Mouse (Mus musculus): ENCODE measurements around the gene Dsn1. TPM values are rescaled to one million over a fixed set of nuclear protein-coding genes. Genes with fewer than 3 reads are reported as not detected.

Dsn1 gene
- total RNA-seq, 2 experiments from 2014 or later, result 5.2 to 5.5 TPM

DNA sequence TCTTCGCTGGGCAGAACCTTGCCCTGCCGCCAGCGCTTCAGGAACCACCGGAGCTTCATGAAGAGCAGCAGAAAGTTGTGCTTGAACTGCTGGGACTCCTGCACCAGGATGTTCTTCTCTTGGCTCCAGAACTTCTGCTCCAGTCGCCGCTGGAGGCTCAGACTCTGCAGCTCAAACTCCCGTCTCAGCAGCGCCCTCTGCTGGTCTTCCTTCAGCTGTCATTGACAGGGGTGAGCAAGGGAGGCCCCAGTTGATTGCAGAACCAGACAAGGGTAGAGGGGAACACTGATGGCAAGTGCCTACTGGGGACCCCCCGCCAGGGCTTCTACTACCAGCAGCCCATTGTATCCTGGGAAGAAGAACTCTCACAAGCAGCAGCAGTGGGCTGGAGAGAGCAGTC, 23.9 kb upstream of the Dsn1 start:
- peak; percentile 78 to 90 for DNase-seq (ENCODE audit: low spot score in 2 of 2)
- intact Hi-C loops (cut with DNase I), result loop anchor here (5.0 kb wide), 1 partner anchor 66 kb away; no protein-coding TSS in a partner anchor

DNA sequence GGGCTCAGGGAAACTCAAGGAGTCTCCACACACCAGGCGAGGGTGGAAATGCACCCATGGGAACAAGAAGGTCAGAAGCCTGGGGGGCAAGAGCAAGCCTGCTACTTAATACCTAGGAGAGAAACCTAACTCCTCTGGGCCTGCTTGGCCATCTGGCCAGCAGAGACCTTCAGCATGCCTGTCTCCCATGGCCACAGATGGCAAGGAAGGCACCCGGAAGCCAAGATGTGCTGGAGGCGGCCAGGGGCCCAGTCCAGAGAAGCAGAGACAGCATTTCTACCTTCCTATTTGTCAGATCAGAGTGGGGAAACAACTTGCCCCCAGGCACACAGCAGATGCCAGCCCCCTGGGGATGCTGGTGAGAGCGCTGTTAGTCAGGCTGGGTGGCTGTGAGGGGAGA, 21.3 kb upstream of the Dsn1 start:
- no peak for DNase-seq (ENCODE audit: low spot score in 2 of 2)
- intact Hi-C loops (cut with DNase I), result no loop called here

DNA sequence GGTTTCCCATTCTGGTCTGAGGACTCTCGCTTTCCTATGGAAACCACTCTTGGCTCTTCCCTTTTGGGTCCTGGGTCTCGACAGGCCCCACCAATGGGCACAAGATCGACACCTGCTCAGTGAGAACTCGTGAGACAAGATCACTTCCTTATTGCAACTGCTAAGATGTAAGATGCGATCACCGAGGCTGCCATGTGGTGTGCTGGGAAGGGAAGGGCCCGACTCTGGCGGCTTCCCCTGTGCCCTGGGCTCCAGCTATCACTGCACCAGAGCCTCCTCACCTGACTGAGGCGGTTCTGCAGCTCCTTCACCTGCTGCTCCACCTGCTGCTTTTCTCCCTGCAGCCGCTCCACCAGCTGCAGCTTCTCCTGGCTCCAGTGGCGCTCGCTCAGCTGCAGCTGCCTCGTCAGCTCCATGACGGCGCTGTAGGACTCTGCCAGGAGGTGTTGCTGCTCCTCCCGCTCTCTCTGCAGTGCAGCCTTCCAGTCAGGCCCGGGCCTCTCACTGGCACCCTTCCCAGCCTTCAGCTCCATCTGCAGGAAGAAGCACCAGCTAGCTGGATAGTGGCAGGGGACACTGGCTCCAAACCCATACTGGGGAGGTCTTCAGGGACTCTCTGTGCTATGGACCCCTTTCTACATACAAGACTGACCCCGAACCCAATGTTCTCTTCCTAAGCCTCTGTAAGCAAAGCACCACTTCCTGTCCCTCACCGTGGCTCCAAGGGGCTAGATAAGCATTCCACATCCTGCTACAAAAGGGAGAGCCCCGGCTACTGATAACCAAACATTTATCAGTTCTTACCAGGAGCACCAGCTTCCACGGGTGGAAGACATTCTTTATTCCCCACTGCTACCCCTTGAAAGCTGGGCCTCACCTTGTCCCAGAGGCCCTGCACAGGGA, 20.4 kb upstream of the Dsn1 start:
- intact Hi-C loops (cut with DNase I), result no loop called here
- peak; percentile 64 to 66 for DNase-seq (ENCODE audit: low spot score in 2 of 2)

DNA sequence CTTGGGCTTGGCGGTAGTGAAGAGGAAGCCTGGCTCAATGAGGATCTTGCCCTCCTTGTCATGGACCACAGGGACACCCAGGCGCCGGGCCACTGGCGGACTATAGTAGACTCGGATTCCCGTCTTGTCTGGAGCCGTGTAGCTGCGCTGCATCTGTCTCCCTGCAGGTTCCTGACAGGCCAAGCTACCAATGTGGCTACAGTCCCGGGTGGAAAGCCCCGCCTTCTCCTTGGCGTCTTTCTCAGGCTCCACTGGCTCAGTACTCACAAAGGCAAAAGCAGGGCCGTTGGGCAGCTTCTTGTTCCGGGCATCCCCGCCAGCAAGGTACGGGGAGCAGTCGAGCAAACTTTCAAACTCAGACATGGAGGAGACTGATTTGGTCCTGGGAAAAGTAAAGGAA, 14.2 kb upstream of the Dsn1 start:
- no peak for DNase-seq (ENCODE audit: low spot score in 2 of 2)
- intact Hi-C loops (cut with DNase I), result no loop called here

DNA sequence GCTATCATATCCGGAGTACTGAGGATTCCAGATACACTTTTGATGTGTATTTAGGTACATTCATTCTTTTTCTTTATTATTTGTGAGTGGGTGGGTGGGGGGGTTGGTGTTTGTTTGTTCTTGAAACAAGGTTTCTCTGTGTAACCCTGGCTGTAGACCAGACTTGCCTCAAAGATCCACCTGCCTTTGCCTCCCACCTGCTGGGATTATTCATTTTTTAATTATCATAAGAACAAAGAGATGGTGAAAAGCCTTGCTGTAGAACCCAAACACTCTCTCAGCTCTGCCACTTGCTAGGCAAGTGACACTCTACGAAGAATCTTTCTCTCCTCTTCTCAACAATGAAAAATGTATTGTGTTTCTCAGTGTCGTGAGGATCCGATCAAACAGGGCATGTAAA, 12.3 kb upstream of the Dsn1 start:
- no peak for DNase-seq (ENCODE audit: low spot score in 2 of 2)
- intact Hi-C loops (cut with DNase I), result no loop called here

DNA sequence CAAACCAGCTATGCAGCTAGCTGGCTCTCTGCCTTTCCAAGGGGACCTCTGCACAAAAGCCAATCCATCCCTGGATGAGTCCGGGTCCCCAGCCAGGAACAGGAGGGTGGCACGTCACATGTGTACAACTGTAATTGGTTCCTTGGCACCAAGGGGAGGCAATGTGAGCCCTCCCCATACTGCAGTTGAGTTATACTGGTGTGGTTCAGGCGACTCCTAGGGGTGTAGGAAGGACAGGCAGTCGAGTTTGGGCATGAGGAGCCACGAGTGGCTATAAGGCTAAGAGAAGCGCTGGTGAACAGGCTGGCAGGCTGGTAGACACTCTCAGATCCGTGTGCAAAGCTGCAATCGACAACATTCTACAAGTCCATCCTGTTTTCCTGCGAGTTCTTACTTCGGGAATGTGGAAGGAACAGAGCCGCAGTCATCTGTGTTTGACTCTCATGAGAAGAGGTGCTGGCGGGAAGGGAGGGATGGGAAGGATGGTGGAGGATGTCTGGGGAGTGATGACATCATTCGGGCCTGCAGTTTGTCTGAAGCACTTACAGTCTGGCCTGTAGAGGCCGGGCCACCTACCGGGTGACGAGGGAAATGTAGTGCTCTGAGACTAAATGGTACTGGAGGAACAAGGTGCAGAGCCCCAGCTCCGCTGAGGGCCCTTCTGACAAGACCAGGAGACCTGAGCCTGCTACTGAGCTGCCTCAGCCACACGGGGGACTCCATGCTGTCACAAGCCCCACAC, 9.7 kb upstream of the Dsn1 start:
- intact Hi-C loops (cut with DNase I), result no loop called here
- DNase-seq (ENCODE audit: low spot score in 2 of 2), result no peak

DNA sequence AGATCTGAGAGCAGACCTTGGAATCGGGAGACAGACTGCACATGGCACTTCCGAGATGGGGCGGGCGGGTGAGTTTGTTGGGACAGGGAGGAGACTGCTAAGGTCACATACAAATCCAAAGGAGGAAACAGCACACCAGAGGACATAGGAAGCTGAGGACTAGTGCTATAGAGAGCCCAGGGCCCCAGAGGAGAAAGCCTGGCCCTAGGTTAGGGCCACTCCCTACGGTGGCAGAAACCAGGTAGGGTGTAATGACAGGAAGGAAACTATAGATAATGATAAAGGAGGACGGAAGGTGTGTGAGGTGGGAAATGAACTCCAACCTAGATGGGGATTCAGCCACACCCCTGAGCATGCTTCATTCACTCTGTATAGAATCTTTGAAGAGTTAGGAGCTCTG, 5.4 kb upstream of the Dsn1 start:
- no peak for DNase-seq (ENCODE audit: low spot score in 2 of 2)
- intact Hi-C loops (cut with DNase I), result no loop called here

DNA sequence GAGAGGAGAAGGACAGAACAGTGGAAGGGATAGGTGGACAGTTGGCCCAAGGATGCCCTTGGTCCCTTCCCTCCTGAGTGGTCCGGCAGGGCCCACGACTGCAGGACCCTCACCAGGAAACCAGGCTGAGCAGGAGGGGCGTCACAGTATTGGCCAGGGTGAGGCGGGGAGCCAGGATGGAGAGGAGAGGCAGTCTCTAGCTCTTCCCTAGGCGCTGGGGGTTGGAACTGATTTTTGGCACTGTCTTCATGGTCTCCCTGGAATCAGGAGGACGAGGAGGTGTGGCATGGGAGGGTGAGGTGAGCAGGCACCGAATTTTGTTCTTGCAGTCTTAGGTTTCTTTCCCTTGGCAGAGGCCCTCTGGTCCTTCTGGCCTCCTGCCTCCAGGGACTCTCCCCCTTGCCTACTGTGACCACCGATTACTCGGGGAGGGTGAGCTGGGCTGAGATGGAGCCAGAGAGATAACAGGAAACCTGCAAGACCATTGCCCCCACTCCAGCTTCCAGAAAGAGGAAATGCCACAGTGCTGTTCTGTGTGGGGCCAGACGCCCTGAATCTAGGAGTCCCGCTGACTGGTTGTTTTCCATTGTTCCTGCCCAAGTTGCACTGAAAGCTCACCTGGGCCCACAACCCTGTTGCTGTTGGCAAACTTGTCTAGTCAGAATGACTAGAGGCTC, 3.8 kb upstream of the Dsn1 start:
- no peak for DNase-seq (ENCODE audit: low spot score in 2 of 2)

DNA sequence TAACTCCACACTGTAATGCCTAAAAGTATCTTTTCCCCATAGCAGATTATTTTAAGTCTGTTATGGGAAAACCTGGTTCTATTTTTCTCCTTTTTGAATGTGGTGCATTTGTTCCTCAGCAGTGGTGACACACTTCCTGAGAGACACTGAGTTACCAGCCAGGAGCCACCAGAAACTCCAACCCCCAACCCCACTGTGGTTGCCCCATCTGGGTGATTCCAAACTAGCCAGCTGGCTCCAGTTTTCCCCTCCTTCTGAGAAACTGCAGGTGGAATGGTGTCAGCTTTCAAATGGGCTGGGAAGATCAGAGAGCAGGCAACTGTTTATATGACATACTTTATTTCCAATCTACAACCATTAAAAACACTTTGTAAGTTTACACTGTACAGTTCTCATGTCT, 3.2 kb upstream of the Dsn1 start:
- DNase-seq (ENCODE audit: low spot score in 2 of 2), result peak in 1 of 2 experiments; percentile 34
- intact Hi-C loops (cut with DNase I), result no loop called here

More for the DNA sequence above, 3.8 kb upstream of the Dsn1 start:
- intact Hi-C loops (cut with DNase I), result no loop called here

DNA sequence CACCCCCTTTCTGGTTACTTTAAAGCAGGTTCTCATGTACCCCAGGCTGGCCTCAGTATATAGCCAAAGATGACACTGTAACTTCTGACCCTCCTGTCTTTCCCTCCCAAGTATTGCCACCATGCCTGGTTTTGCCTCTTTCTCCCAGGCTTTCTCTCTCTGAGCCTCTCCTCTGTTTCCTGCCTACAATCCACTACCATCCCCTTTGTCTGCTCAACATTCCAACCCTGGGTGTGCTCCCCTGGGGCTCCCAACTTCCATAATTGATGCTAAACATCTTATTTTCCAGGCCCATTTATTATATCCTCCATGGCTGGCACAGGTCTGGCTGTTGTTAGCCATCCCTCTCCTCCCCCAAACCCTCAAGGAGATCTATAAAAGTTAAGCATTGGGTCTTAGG, 1.6 kb upstream of the Dsn1 start:
- no peak for DNase-seq (ENCODE audit: low spot score in 2 of 2)
- intact Hi-C loops (cut with DNase I), result loop anchor here (10.0 kb wide), 1 partner anchor 204 kb away; no protein-coding TSS in a partner anchor

DNA sequence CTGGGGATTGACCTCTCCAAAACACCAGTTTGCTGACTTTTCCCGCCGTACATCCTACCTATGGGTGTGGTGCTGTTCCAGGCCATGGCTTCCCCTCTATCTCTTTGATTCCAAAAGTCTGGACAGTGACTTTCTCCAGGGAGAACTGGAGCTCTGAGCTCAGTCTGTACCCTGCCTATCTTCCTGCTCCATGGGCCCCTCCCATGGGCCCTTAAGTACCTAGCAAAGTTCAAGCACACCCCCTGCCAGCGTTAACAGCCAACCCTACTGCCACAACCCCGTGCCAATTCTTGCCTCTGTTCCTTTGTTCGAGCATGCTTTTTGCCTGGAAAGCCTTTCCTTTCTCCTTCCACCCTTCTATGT, 261 bp upstream of the Dsn1 start:
- intact Hi-C loops (cut with DNase I), result loop anchor here (10.0 kb wide), 1 partner anchor 202 kb away; no protein-coding TSS in a partner anchor
- DNase-seq (ENCODE audit: low spot score in 2 of 2), result no peak

DNA sequence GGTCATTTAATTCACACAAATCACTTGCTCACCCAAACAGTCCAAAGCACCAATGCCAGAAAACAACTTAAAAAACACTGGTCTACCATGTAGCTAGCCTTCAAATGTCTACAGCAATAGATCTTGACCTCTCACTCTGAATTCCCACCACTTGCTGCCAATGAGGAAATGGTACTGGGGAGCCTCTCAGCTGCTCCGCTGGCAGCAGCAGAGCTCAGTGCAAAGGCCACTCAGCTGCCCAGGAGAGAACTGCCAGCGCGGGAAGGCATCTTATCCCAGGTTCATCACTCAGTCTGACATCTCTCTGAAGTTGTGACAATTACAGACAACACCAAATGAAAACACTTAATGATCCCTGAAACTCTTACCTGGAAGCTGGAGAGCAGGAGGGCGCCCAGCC, 4.6 kb downstream of the Dsn1 start:
- intact Hi-C loops (cut with DNase I), result loop anchor here (10.0 kb wide), 1 partner anchor 198 kb away; no protein-coding TSS in a partner anchor
- DNase-seq (ENCODE audit: low spot score in 2 of 2), result no peak

DNA sequence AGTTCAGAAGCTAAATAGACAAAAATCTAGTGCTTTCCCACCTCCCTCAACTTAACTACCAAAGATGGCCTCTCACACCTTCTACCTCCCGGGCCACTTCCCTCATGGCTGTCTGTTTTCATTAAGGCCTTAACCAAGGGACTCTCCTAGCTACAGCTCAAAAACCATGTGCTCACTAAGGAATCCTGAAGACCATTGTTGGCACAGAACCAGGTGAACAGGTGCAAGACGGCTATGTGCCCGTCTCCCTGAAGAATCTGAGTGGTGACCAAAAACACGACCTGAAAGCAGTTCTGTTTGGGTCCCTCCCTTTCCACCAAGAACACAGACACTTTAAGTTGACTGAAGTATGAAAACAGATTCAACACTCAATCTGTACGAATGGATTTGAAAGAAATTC, 8.7 kb downstream of the Dsn1 start:
- DNase-seq (ENCODE audit: low spot score in 2 of 2), result no peak
- intact Hi-C loops (cut with DNase I), result no loop called here

DNA sequence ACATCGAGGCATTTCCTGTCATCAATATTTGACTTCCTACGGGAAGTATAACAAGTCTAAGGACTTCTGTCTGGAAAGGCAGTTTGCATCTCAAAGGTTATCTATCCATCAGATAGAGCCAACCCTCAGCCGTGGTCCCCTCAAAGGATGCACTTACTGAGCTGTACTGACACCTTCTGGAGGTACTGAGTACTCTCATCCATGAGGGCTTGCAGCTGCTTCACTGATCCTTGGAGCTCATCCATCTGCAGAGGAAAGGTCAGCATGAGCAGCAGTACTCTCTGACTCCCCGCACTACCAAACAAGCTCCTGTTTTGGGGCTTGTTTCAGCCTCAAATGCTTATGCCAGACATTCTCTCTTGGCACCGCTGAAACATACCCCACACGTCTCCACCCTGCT, 10.4 kb downstream of the Dsn1 start:
- DNase-seq (ENCODE audit: low spot score in 2 of 2), result peak; percentile 64 to 72
- intact Hi-C loops (cut with DNase I), result no loop called here

DNA sequence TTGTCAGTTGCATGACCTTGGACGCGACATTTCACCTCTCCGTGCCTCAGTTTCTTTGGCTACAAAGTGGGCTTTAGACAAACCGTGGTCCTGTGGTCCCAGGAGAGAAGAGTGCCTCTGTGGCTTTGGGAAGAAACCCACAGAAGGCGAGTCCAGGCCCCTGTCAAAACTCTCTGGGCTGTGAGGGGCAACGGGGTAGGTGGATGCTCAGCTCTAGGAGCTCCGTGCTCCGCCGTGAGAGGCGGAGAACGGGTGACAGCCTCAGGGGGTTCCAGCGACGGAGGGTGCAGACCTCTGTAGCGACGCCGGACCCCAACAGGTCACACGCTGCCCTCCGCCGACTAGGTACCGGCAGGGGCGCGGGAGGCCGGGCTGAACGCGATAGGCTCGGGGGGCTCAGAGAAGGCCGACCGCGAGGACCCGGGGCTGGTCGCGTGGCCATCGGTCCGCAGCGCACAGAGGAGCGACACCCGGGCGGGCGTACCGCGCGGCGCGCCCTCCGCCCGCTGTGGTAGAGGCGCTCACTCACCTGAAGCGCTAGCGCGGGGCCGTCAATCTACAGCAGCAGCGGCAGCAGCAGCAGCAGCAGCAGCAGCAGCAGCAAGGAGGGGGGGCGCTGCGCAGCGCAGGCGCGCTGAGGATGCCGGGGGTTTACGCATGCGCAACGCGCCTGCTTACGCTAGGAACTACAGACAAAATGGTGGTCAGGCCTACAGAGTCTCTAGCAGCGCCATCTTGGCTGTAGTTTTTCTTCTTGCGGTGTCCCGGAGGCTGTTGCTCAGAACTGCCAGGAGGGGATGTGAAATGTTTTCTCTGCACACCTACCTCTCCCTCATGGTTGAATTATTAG, 15.3 kb downstream of the Dsn1 start, which contains the start of gene Ndrg3:
Ndrg3 (minus strand) TSS at position 587 of the 850 bp plus-strand sequence.
- peak; percentile 98 to 99 for DNase-seq (ENCODE audit: low spot score in 2 of 2)
- intact Hi-C loops (cut with DNase I), result loop anchor here (5.0 kb wide), 1 partner anchor 54 kb away; no protein-coding TSS in a partner anchor

DNA sequence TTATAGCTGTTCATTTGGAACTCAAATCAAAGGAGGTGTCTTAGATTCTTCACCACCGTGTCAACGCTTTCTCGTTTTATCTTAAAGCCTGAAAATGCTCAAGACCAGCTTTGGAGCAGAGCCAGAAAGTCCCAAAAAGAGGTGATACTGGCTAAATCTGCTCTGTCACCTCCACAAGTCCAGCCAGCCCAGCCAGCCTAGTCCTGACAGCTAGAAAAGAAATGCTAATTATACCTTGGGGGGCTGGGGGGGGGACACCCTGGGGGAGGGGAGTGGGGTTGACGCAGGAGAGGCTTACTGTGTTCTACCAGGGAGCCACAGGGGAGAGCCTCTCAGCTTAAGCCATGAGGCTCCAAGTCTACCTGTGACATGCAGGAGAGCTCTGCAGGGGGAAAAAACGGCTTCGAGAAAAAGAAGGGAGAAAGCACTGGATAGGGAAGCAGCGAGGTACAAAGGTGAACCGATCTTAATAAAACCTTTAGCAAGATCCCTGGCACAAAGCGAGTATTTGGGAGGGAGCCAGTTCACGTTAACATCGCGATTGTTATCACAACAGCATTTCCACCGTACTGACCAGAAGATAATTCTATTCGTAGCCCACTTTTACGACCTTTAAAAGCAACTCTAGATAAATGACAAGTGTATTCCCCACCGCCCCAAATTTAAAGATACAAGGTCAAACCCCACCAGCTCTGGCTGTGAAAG, 16.1 kb downstream of the Dsn1 start:
- peak; percentile 55 to 59 for DNase-seq (ENCODE audit: low spot score in 2 of 2)
- intact Hi-C loops (cut with DNase I), result loop anchor here (5.0 kb wide), 1 partner anchor 54 kb away; no protein-coding TSS in a partner anchor

DNA sequence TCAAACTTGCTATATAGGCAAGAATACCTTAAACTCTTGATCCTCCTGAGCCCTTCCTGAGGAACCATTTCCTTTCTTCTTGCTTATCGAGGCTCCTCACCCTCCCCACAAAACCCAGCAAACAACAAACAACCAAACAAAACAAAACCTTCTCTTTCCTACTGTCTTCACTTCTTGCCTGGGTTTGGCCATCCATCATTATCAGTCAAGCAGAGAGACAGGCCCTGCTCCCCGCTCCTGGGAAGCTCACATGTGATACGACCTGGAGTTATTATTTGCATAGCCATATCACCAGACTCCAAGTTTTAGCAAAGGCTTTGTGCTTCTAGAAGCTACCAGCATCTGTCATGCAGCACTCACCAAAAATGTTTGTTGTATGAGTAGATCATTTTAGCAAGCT, 19.6 kb downstream of the Dsn1 start:
- intact Hi-C loops (cut with DNase I), result no loop called here
- no peak for DNase-seq (ENCODE audit: low spot score in 2 of 2)

DNA sequence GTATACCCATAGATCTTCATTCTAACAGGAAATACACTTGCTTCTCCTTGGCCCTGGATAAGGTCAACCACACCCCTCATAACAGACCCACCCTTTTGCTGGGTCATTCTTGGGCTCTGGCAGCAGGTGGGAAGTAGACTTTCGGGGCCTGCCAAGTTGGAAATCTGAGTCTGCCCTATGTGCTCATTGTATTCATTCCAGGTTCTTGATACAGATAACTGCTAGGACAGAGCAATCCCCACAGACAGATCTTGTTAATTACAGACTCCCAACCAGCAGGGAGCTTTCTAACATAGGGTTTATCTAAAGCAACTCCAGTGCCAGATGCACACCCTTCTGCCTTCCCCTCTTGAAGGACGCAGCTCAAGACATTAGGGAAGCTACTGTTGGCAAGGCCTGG, 24.1 kb downstream of the Dsn1 start:
- intact Hi-C loops (cut with DNase I), result no loop called here
- DNase-seq (ENCODE audit: low spot score in 2 of 2), result no peak
